ENCODE assay signal across 12 mouse cellular contexts in genomic region chr2:157116964-157117363, GRCm38 (mm10). TPM values are rescaled to one million over a fixed set of nuclear protein-coding genes. Genes with fewer than 3 reads are reported as not detected.
A peak's percentile ranks its signal among the peaks of the same experiment; 100 is the strongest.
DNase-seq lines count a peak whose midpoint lies in the region; ATAC-seq lines count a peak whose summit lies in the region.
"Had no signal": no experiment of that assay in that cellular context is flagged by ENCODE, and none has a peak within 500 bp of the region (broad histone marks: within the 10 kb centered on the region; RNA-seq: fewer than 3 reads in every experiment).

No protein-coding gene starts in this region.

- H3K4me2 ChIP-seq in forebrain, embryonic 14.5 days (ENCODE audit: low read length): no peak overlapping the region
- no peak overlapping the region for H3K4me2 ChIP-seq in forebrain, embryonic 11.5 days (ENCODE audit: low read depth, low read length, severe bottlenecking)
- H3K4me2 ChIP-seq in heart, embryonic 12.5 days: no peak overlapping the region

- H3K9me3 ChIP-seq in forebrain, embryonic 14.5 days (replicated peaks; ENCODE audit: control insufficient read depth, low read length): no peaks in the 10 kb centered on the region
- H3K9me3 ChIP-seq in forebrain, embryonic 11.5 days (ENCODE audit: control insufficient read depth, low read length): no peaks in the 10 kb centered on the region
- H3K9me3 ChIP-seq in heart, embryonic 12.5 days (replicated peaks): no peaks in the 10 kb centered on the region

- no peak for ATAC-seq in forebrain, embryonic 14.5 days
- ATAC-seq in forebrain, embryonic 11.5 days (replicated peaks; ENCODE audit: low FRiP score): no peak
- peak; percentile 48; the same call in 1 of the 2 replicates for ATAC-seq in neutrophil, adult 5-6 weeks (ENCODE audit: extremely low read depth, insufficient number of reproducible peaks, low FRiP score, poor library complexity, severe bottlenecking)
- no peak for ATAC-seq in heart, embryonic 12.5 days (ENCODE audit: insufficient number of reproducible peaks, low FRiP score)

- H3K27me3 ChIP-seq in forebrain, embryonic 14.5 days (replicated peaks; ENCODE audit: control insufficient read depth, insufficient read depth, low read length): no peaks in the 10 kb centered on the region
- H3K27me3 ChIP-seq in forebrain, embryonic 11.5 days (ENCODE audit: control insufficient read depth, insufficient read depth, low read length): no peaks in the 10 kb centered on the region
- H3K27me3 ChIP-seq in heart, embryonic 12.5 days (replicated peaks): no peaks in the 10 kb centered on the region

- DNase-seq in forebrain, embryonic 14.5 days (ENCODE audit: low spot score): peak; percentile 74
- no peak for DNase-seq in forebrain, embryonic 11.5 days (ENCODE audit: low spot score)
- peak; percentile 37 for DNase-seq in lung, postnatal 10 days
- no peak for DNase-seq in lung, postnatal 25 days (ENCODE audit: low spot score)
- DNase-seq in embryo, embryonic 10.5 days (ENCODE audit: low spot score): peak; percentile 74
- DNase-seq in right cerebral cortex, postnatal 4 days: no peak
- DNase-seq: cerebellum, adult 9-11 months had no signal

- WGBS in forebrain, embryonic 14.5 days: 22% methylated on average over 3 of the region's 3 CpGs
- WGBS in forebrain, embryonic 11.5 days: 29% methylated on average over 3 of the region's 3 CpGs
- 17% methylated on average over 3 of the region's 3 CpGs for WGBS in heart, embryonic 12.5 days

- no peak overlapping the region for H3K27ac ChIP-seq in forebrain, embryonic 14.5 days (ENCODE audit: low read depth, low read length)
- no peak overlapping the region for H3K27ac ChIP-seq in forebrain, embryonic 11.5 days (ENCODE audit: low read depth, low read length)
- no peak overlapping the region for H3K27ac ChIP-seq in heart, embryonic 12.5 days (ENCODE audit: poor library complexity, severe bottlenecking)

- H3K9ac ChIP-seq in forebrain, embryonic 14.5 days (ENCODE audit: low read length): no peak overlapping the region
- H3K9ac ChIP-seq in forebrain, embryonic 11.5 days (ENCODE audit: low read length): no peak overlapping the region
- no peak overlapping the region for H3K9ac ChIP-seq in heart, embryonic 12.5 days

- H3K36me3 ChIP-seq in forebrain, embryonic 14.5 days (ENCODE audit: control insufficient read depth, insufficient read depth, low read length): peaks cover 19% of the 10 kb centered on the region
- peaks cover 3% of the 10 kb centered on the region; the same call in 1 of the 2 replicates for H3K36me3 ChIP-seq in forebrain, embryonic 11.5 days (ENCODE audit: control insufficient read depth, insufficient read depth, low read length)
- H3K36me3 ChIP-seq in heart, embryonic 12.5 days: peaks cover 61% of the 10 kb centered on the region

- H3K4me3 ChIP-seq in forebrain, embryonic 14.5 days (ENCODE audit: low read depth, low read length): no peak overlapping the region
- H3K4me3 ChIP-seq in forebrain, embryonic 11.5 days (ENCODE audit: low read depth, low read length): no peak overlapping the region
- no peak overlapping the region for H3K4me3 ChIP-seq in heart, embryonic 12.5 days
- H3K4me3 ChIP-seq: myocyte had no signal

- no peaks in the 10 kb centered on the region for H3K4me1 ChIP-seq in forebrain, embryonic 14.5 days (ENCODE audit: control insufficient read depth, insufficient read depth, low read length)
- no peaks in the 10 kb centered on the region for H3K4me1 ChIP-seq in forebrain, embryonic 11.5 days (replicated peaks; ENCODE audit: control insufficient read depth, insufficient read depth, low read length)
- no peaks in the 10 kb centered on the region for H3K4me1 ChIP-seq in heart, embryonic 12.5 days (replicated peaks)

RNA-seq across cellular contexts. Expression of gene Samhd1, which starts 18.1 kb away (rescaled TPM):
- polyA plus RNA-seq in forebrain, embryonic 14.5 days (2014; fragmentation: Nextera tagmentation; extraction: Ambion mirVana): 13.6 and 15.6 TPM in 2 replicates
- 25.6 and 27.5 TPM in 2 replicates for polyA plus RNA-seq in forebrain, embryonic 11.5 days (2014; fragmentation: Nextera tagmentation; extraction: Ambion mirVana)
- total RNA-seq in neutrophil, adult 5-6 weeks (2017): 1,618 and 1,994 TPM in 2 replicates
- 17.2 and 18.0 TPM in 2 replicates for polyA plus RNA-seq in heart, embryonic 12.5 days (2016; fragmentation: Nextera tagmentation; extraction: Ambion mirVana)

RNA-seq across cellular contexts. Expression of gene Tldc2, which starts 30.1 kb away (rescaled TPM):
- polyA plus RNA-seq in forebrain, embryonic 14.5 days (2014; fragmentation: Nextera tagmentation; extraction: Ambion mirVana): not detected in 2 replicates
- polyA plus RNA-seq in forebrain, embryonic 11.5 days (2014; fragmentation: Nextera tagmentation; extraction: Ambion mirVana): not detected in 2 replicates
- not detected in 2 replicates for total RNA-seq in neutrophil, adult 5-6 weeks (2017)
- polyA plus RNA-seq in heart, embryonic 12.5 days (2016; fragmentation: Nextera tagmentation; extraction: Ambion mirVana): not detected in 2 replicates
- total RNA-seq: heart, adult 18-20 months; left cerebral cortex, postnatal 10 days had no signal
- polyA plus RNA-seq: myocyte had no signal

RNA-seq across cellular contexts. Expression of gene Soga1, which starts 37.9 kb away (rescaled TPM):
- 5.9 and 8.1 TPM in 2 replicates for polyA plus RNA-seq in forebrain, embryonic 14.5 days (2014; fragmentation: Nextera tagmentation; extraction: Ambion mirVana)
- polyA plus RNA-seq in forebrain, embryonic 11.5 days (2014; fragmentation: Nextera tagmentation; extraction: Ambion mirVana): 8.1 and 8.2 TPM in 2 replicates
- 0.23 and 0.25 TPM in 2 replicates for total RNA-seq in neutrophil, adult 5-6 weeks (2017)
- 4.5 and 5.2 TPM in 2 replicates for polyA plus RNA-seq in heart, embryonic 12.5 days (2016; fragmentation: Nextera tagmentation; extraction: Ambion mirVana)

Comparison
In these comparisons a context has a peak if more than half of its experiments do, and no peak if none do; other contexts are left out.
1. DNase-seq: peak in forebrain, embryonic 14.5 days (single experiment), lung, postnatal 10 days (single experiment) and embryo, embryonic 10.5 days (single experiment); none in forebrain, embryonic 11.5 days (single experiment), lung, postnatal 25 days (single experiment) and right cerebral cortex, postnatal 4 days (single experiment).